Mouse (Mus musculus) gastrocnemius, postnatal 36 days (tissue): ENCODE measurements around the gene Gen1. TPM values are rescaled to one million over a fixed set of nuclear protein-coding genes. Genes with fewer than 3 reads are reported as not detected.

Experiments used
- DNase-seq, 2 experiments: peaks; one replicate each; pipeline ENCODE4 v3.0.0; 2022
- intact Hi-C: fragments of 180-260 bp; cut with DNase I; formaldehyde crosslinking; loops from one replicate; pipeline ENCODE4 v1.15.1; 2025
- microRNA-seq, 2 experiments: library from miRNA; unstranded; fragments of <30 nt; microRNA quantifications; one replicate each; pipeline ENCODE4 v1.2.0; 2021
- total RNA-seq, 2 experiments: library from RNA; stranded (reverse); gene quantifications; 2 replicates each; pipeline ENCODE4 v1.2.3; 2021

Gen1 gene
- total RNA-seq, 2 experiments from 2014 or later = 2.3 to 2.7 TPM

DNA sequence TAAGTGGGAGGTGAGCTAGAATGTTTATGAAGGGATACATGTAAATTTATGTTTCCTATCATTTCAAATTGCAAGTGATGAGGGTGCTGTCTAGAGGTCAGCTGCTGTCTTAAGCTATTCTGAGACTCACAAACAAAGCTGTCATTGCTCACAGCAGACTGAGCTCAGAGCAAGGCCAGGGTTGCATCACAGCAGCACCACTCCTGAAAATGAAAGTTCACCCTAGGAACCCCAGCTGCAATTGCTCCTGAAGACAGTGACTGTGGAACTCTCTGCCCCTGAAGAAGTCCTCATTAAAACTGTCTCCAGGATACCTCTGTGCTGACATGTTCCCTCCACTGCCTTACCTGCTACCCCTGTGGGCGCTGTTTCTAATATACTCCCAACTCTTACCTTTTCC lies 70.6 kb downstream of the Gen1 start:
- DNase-seq = no peak

More for the DNA sequence above, 70.6 kb downstream of the Gen1 start:
- intact Hi-C loops = loop anchor here (5.0 kb wide), 3 partner anchors 72 to 142 kb away; partner anchors contain the start of genes Gen1 and Smc6

Small RNAs within 50 kb of the gene (microRNA-seq; reads per million reads assigned to microRNA genes)
- gene Mir7675 = 0 to 0.36 reads per million in 2 experiments

Other genes with a start within 250 kb of the Gen1 start
- under 1 TPM; 0.46 to 0.49 TPM for gene Kcns3, start 114.7 kb downstream of the Gen1 start, total RNA-seq
- gene Msgn1, start 56.8 kb downstream of the Gen1 start, total RNA-seq = not detected
- gene Smc6, start 85 bp upstream of the Gen1 start, total RNA-seq = 10 to 100 TPM; 24.9 to 36.5 TPM
- gene Vsnl1, start 170.8 kb upstream of the Gen1 start, total RNA-seq = not detected
- gene Rad51ap2, start 190.3 kb upstream of the Gen1 start, total RNA-seq = not detected